Mouse (Mus musculus): ENCODE measurements around the gene Fxn.
A peak's percentile ranks its signal among the peaks of the same experiment; 100 is the strongest.

The Fxn gene

GRCm38 (mm10) chr19:24280601-24281228, at the start of gene Fxn:
Fxn (minus strand) TSS chr19:24280605.
- DNase-seq (ENCODE audit: low spot score): peak; percentile 74

- DNase-seq (ENCODE audit: low spot score): no peak
Observed at GRCm38 (mm10) chr19:24327921-24328320, 47.5 kb upstream of the Fxn start.

- DNase-seq (ENCODE audit: low spot score): no peak
Observed at GRCm38 (mm10) chr19:24326969-24327368, 46.6 kb upstream of the Fxn start.

- DNase-seq (ENCODE audit: low spot score): no peak
Observed at GRCm38 (mm10) chr19:24325692-24326091, 45.3 kb upstream of the Fxn start.

- no peak for DNase-seq (ENCODE audit: low spot score)
Observed at GRCm38 (mm10) chr19:24323841-24324613, 43.6 kb upstream of the Fxn start.

- no peak for DNase-seq (ENCODE audit: low spot score)
Observed at GRCm38 (mm10) chr19:24321900-24322311, 41.5 kb upstream of the Fxn start.

GRCm38 (mm10) chr19:24321211-24321899, 41.0 kb upstream of the Fxn start:
- no peak for DNase-seq (ENCODE audit: low spot score)

- no peak for DNase-seq (ENCODE audit: low spot score)
Observed at GRCm38 (mm10) chr19:24318172-24318571, 37.8 kb upstream of the Fxn start.

- DNase-seq (ENCODE audit: low spot score): no peak
Observed at GRCm38 (mm10) chr19:24317731-24318130, 37.3 kb upstream of the Fxn start.

- DNase-seq (ENCODE audit: low spot score): peak; percentile 81
Observed at GRCm38 (mm10) chr19:24317038-24317591, 36.7 kb upstream of the Fxn start.

- peak; percentile 60 for DNase-seq (ENCODE audit: low spot score)
Observed at GRCm38 (mm10) chr19:24316060-24316725, 35.8 kb upstream of the Fxn start.

GRCm38 (mm10) chr19:24315234-24315633, 34.8 kb upstream of the Fxn start:
- DNase-seq (ENCODE audit: low spot score): no peak

GRCm38 (mm10) chr19:24314676-24315075, 34.3 kb upstream of the Fxn start:
- DNase-seq (ENCODE audit: low spot score): no peak

GRCm38 (mm10) chr19:24312556-24313342, 32.3 kb upstream of the Fxn start:
- DNase-seq (ENCODE audit: low spot score): peak; percentile 94

- no peak for DNase-seq (ENCODE audit: low spot score)
Observed at GRCm38 (mm10) chr19:24312046-24312445, 31.6 kb upstream of the Fxn start.

GRCm38 (mm10) chr19:24308305-24308705, 27.9 kb upstream of the Fxn start:
- DNase-seq (ENCODE audit: low spot score): no peak

GRCm38 (mm10) chr19:24307271-24308221, 27.1 kb upstream of the Fxn start:
- DNase-seq (ENCODE audit: low spot score): no peak

- no peak for DNase-seq (ENCODE audit: low spot score)
Observed at GRCm38 (mm10) chr19:24306351-24306750, 25.9 kb upstream of the Fxn start.

GRCm38 (mm10) chr19:24302198-24302597, 21.8 kb upstream of the Fxn start:
- no peak for DNase-seq (ENCODE audit: low spot score)

- no peak for DNase-seq (ENCODE audit: low spot score)
Observed at GRCm38 (mm10) chr19:24301768-24302148, 21.4 kb upstream of the Fxn start.
